In genomic region chr3:109528688-109529087, GRCm38 (mm10) we compare ENCODE assay signal across 21 mouse cellular contexts.
A peak's percentile ranks its signal among the peaks of the same experiment; 100 is the strongest.
DNase-seq lines count a peak whose midpoint lies in the region; ATAC-seq and TF ChIP-seq lines count a peak whose summit lies in the region.
"Had no signal": no experiment of that assay in that cellular context is flagged by ENCODE, and none has a peak within 500 bp of the region (broad histone marks: within the 10 kb centered on the region; RNA-seq: fewer than 3 reads in every experiment).

No protein-coding gene starts in this region.

- intact Hi-C loops in left cerebral cortex, adult 2 months (cut with DNase I): loop anchor here (5.0 kb wide), 2 partner anchors 614 to 719 kb away; partner anchors contain the start of gene Ntng1
- intact Hi-C loops in left cerebral cortex, postnatal 36 days (cut with DNase I): loop anchor here (5.0 kb wide), 5 partner anchors 204 to 1809 kb away; no protein-coding TSS in a partner anchor

- DNase-seq in frontal cortex, postnatal 25 days (ENCODE audit: low spot score in 2 of 2): no peak
- no peak for DNase-seq in left cerebral cortex, adult 2 months (ENCODE audit: extremely low spot score in 1 of 2, low spot score in 2 of 2)
- DNase-seq in left cerebral cortex, postnatal 36 days (ENCODE audit: low spot score in 2 of 2): no peak
- DNase-seq in Patski (ENCODE audit: low read depth, low spot score): no peak
- no peak for DNase-seq in kidney, adult 18-20 months
- DNase-seq: adrenal gland, postnatal 14 days; cerebellum, postnatal 36 days; gastrocnemius, postnatal 10 days; heart, postnatal 10 days; kidney, postnatal 4 days; layer of hippocampus, postnatal 36 days; lung, postnatal 4 days; spleen, adult 18-20 months; thymus, postnatal 25 days had no signal

- H3K36me3 ChIP-seq in midbrain, embryonic 12.5 days: no peaks in the 10 kb centered on the region
- H3K36me3 ChIP-seq: embryonic facial prominence, embryonic 15.5 days; forebrain, embryonic 15.5 days had no signal

- peak; percentile 48 for TF ChIP-seq CTCF in left cerebral cortex, adult 2 months (IDR thresholded peaks at IDR 0.05)
- peak; percentile 51 for TF ChIP-seq CTCF in Patski (IDR thresholded peaks at IDR 0.05)

- ATAC-seq in frontal cortex, adult (ENCODE audit: low TSS enrichment): peak; percentile 54; the same call in 1 of the 2 replicates
- no peak for ATAC-seq in Patski
- no peak for ATAC-seq in midbrain, embryonic 12.5 days (ENCODE audit: low FRiP score, low read depth)
- no peak for ATAC-seq in activated CD4-positive, CD25-positive, alpha-beta regulatory T cell, adult 4 months
- ATAC-seq: CD4-positive, CD25-positive, alpha-beta regulatory T cell, adult 4 months; inflammation-experienced regulatory T-cells, adult 6 months had no signal

- H3K27ac ChIP-seq in left cerebral cortex, adult 2 months: no peak overlapping the region
- 0 out of 2 replicates have a peak overlapping the region, but pooled peaks have one; percentile 15 for H3K27ac ChIP-seq in midbrain, embryonic 12.5 days (replicated peaks)
- H3K27ac ChIP-seq: embryonic facial prominence, embryonic 15.5 days; forebrain, embryonic 15.5 days had no signal

- H3K9ac ChIP-seq in midbrain, embryonic 12.5 days (replicated peaks): no peak overlapping the region
- H3K9ac ChIP-seq: embryonic facial prominence, embryonic 15.5 days; forebrain, embryonic 15.5 days had no signal

- POLR2A ChIA-PET in Patski (lab: Charles Lee): interaction anchor here (1.1 kb wide), 1 partner anchor 613 kb away, joined by 3 read pairs; no protein-coding TSS in a partner anchor

- no peak overlapping the region for H3K4me2 ChIP-seq in midbrain, embryonic 12.5 days (replicated peaks)
- H3K4me2 ChIP-seq: embryonic facial prominence, embryonic 15.5 days; forebrain, embryonic 15.5 days had no signal

- 53% methylated on average over 4 of the region's 4 CpGs for WGBS in midbrain, embryonic 12.5 days

- no peaks in the 10 kb centered on the region for H3K9me3 ChIP-seq in midbrain, embryonic 12.5 days
- H3K9me3 ChIP-seq: embryonic facial prominence, embryonic 15.5 days; forebrain, embryonic 15.5 days had no signal

- CTCF ChIA-PET in Patski (lab: Charles Lee): interaction anchor here (0.7 to 4.4 kb wide), 11 partner anchors 9 to 1809 kb away, joined by 3 to 18 read pairs (median 3); partner anchors contain the start of gene Ntng1

- no peaks in the 10 kb centered on the region for H3K4me1 ChIP-seq in midbrain, embryonic 12.5 days
- H3K4me1 ChIP-seq: embryonic facial prominence, embryonic 15.5 days; forebrain, embryonic 15.5 days had no signal

- no peaks in the 10 kb centered on the region for H3K27me3 ChIP-seq in Patski
- H3K27me3 ChIP-seq in midbrain, embryonic 12.5 days: no peaks in the 10 kb centered on the region
- H3K27me3 ChIP-seq: embryonic facial prominence, embryonic 15.5 days; forebrain, embryonic 15.5 days had no signal

- in situ Hi-C loops in Patski (cut with MboI; ENCODE audit: low pct_unique_long_range_greater_than_20kb): loop anchor here (10.0 kb wide), 2 partner anchors 1336 to 1816 kb away; no protein-coding TSS in a partner anchor

- no peak overlapping the region for H3K4me3 ChIP-seq in left cerebral cortex, adult 2 months
- no peak overlapping the region for H3K4me3 ChIP-seq in midbrain, embryonic 12.5 days
- H3K4me3 ChIP-seq: embryonic facial prominence, embryonic 15.5 days; forebrain, embryonic 15.5 days had no signal
